8 mouse cellular contexts compared by ENCODE assay signal in the genomic region with DNA sequence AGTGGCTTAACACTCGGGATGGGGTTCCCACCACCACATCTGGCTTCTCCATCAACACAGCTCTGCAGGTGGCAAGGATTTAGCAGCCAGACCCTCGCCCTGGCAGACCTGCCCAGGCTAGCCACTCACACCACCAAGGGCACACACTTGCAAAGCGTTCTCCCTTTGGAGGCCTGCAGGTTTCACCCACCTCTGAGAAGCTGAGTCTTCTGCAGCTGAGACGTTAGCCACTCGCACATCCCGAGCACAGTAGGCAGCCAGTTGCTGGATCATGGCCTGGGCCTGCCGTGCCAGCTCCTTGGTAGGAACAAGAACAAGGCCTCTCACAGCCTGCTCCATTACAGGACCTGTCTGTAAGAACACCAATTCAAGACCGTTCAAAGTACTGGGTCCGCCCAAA. TPM values are rescaled to one million over a fixed set of nuclear protein-coding genes. Genes with fewer than 3 reads are reported as not detected.
A peak's percentile ranks its signal among the peaks of the same experiment; 100 is the strongest.
DNase-seq lines count a peak whose midpoint lies in the region; ATAC-seq and TF ChIP-seq lines count a peak whose summit lies in the region.

No protein-coding gene starts in this region.

- peak overlapping the region; percentile 98 for H3K4me3 ChIP-seq in lung, embryonic 14.5 days (ENCODE audit: low read depth, low read length)
- peak overlapping the region; percentile 75 for H3K4me3 ChIP-seq in embryonic fibroblast, embryonic 13.5 days (ENCODE audit: insufficient read depth, low read length)
- H3K4me3 ChIP-seq in intestine, postnatal 0 days (ENCODE audit: low read depth, low read length) = peak overlapping the region; percentile 89
- peak overlapping the region; percentile 73 for H3K4me3 ChIP-seq in neural tube, embryonic 14.5 days (ENCODE audit: low read depth, low read length)

- H3K4me1 ChIP-seq in lung, embryonic 14.5 days (ENCODE audit: insufficient read depth) = peaks cover 5% of the 10 kb centered on the region; the same call in 1 of the 2 replicates
- H3K4me1 ChIP-seq in embryonic fibroblast, embryonic 13.5 days (ENCODE audit: control insufficient read depth, insufficient read depth, low read length) = no peaks in the 10 kb centered on the region
- peaks cover 4% of the 10 kb centered on the region; the same call in 1 of the 2 replicates for H3K4me1 ChIP-seq in intestine, postnatal 0 days (replicated peaks; ENCODE audit: control insufficient read depth, insufficient read depth, low read length)
- peaks cover 8% of the 10 kb centered on the region for H3K4me1 ChIP-seq in neural tube, embryonic 14.5 days (ENCODE audit: control insufficient read depth, insufficient read depth, low read length)

- peak overlapping the region; percentile 83 for H3K9ac ChIP-seq in lung, embryonic 14.5 days
- H3K9ac ChIP-seq in intestine, postnatal 0 days (ENCODE audit: low read depth, low read length) = peak overlapping the region; percentile 81
- H3K9ac ChIP-seq in neural tube, embryonic 14.5 days (replicated peaks; ENCODE audit: low read depth, low read length) = peak overlapping the region; percentile 64

- no peaks in the 10 kb centered on the region for H3K27me3 ChIP-seq in lung, embryonic 14.5 days (ENCODE audit: insufficient read depth, low read length)
- H3K27me3 ChIP-seq in intestine, postnatal 0 days (replicated peaks; ENCODE audit: control insufficient read depth, insufficient read depth, low read length) = no peaks in the 10 kb centered on the region
- H3K27me3 ChIP-seq in neural tube, embryonic 14.5 days (ENCODE audit: control insufficient read depth, insufficient read depth, low read length) = no peaks in the 10 kb centered on the region

- H3K9me3 ChIP-seq in lung, embryonic 14.5 days (ENCODE audit: low read depth, low read length) = no peaks in the 10 kb centered on the region
- H3K9me3 ChIP-seq in intestine, postnatal 0 days (ENCODE audit: control insufficient read depth) = no peaks in the 10 kb centered on the region
- no peaks in the 10 kb centered on the region for H3K9me3 ChIP-seq in neural tube, embryonic 14.5 days (ENCODE audit: control insufficient read depth, low read length)

- TF ChIP-seq CTCF in lung, embryonic 14.5 days (IDR thresholded peaks at IDR 0.05; ENCODE audit: low read depth) = no peak
- no peak for TF ChIP-seq CTCF in embryonic fibroblast, embryonic 13.5 days (IDR thresholded peaks at IDR 0.05; ENCODE audit: borderline replicate concordance, insufficient read depth, low read length)
- no peak for TF ChIP-seq CTCF in intestine, postnatal 0 days (IDR thresholded peaks at IDR 0.05; ENCODE audit: low read depth)

- H3K4me2 ChIP-seq in lung, embryonic 14.5 days = peak overlapping the region; percentile 87
- peak overlapping the region; percentile 84 for H3K4me2 ChIP-seq in intestine, postnatal 0 days (replicated peaks; ENCODE audit: low read depth)
- H3K4me2 ChIP-seq in neural tube, embryonic 14.5 days (ENCODE audit: low read depth, low read length) = peak overlapping the region; percentile 90

- 63% methylated on average over 9 of the region's 9 CpGs for WGBS in lung, embryonic 14.5 days
- 60% methylated on average over 9 of the region's 9 CpGs for WGBS in intestine, postnatal 0 days
- WGBS in neural tube, embryonic 14.5 days = 73% methylated on average over 9 of the region's 9 CpGs

- TF ChIP-seq POLR2A in embryonic fibroblast, embryonic 13.5 days (IDR thresholded peaks at IDR 0.05; ENCODE audit: low read depth, low read length) = no peak

- no peak overlapping the region for H3K27ac ChIP-seq in lung, embryonic 14.5 days (ENCODE audit: low read depth)
- H3K27ac ChIP-seq in embryonic fibroblast, embryonic 13.5 days (ENCODE audit: insufficient read depth, low read length) = no peak overlapping the region
- H3K27ac ChIP-seq in intestine, postnatal 0 days (ENCODE audit: low read depth, low read length) = no peak overlapping the region
- H3K27ac ChIP-seq in neural tube, embryonic 14.5 days (ENCODE audit: low read depth, low read length) = no peak overlapping the region

- no peak for ATAC-seq in lung, embryonic 14.5 days (ENCODE audit: insufficient read depth)
- ATAC-seq in intestine, postnatal 0 days = no peak
- ATAC-seq in neural tube, embryonic 14.5 days (ENCODE audit: low read depth) = no peak

- peaks cover 61% of the 10 kb centered on the region for H3K36me3 ChIP-seq in lung, embryonic 14.5 days (ENCODE audit: insufficient read depth)
- H3K36me3 ChIP-seq in intestine, postnatal 0 days (ENCODE audit: control insufficient read depth, insufficient read depth) = peaks cover 55% of the 10 kb centered on the region
- peaks cover 55% of the 10 kb centered on the region for H3K36me3 ChIP-seq in neural tube, embryonic 14.5 days (ENCODE audit: control insufficient read depth, insufficient read depth, low read length)

- DNase-seq in lung, embryonic 14.5 days = no peak
- no peak for DNase-seq in lung, postnatal 25 days (ENCODE audit: low spot score)
- DNase-seq in gastrocnemius, adult 18-20 months (ENCODE audit: low spot score) = no peak
- no peak for DNase-seq in kidney, postnatal 25 days
- no peak for DNase-seq in adrenal gland, postnatal 36 days

RNA-seq across cellular contexts. Expression of a gene that starts 1.0 kb away (rescaled TPM):
- 102 and 106 TPM in 2 replicates for polyA plus RNA-seq in lung, embryonic 14.5 days (2014; fragmentation: Nextera tagmentation; extraction: Ambion mirVana)
- polyA plus RNA-seq in embryonic fibroblast, embryonic 13.5 days (2011; ENCODE audit: insufficient read length, low read depth, missing spikeins) = 38.5 and 39.4 TPM in 2 replicates
- polyA plus RNA-seq in intestine, postnatal 0 days (2015; fragmentation: Nextera tagmentation; extraction: Ambion mirVana) = 36.3 and 39.7 TPM in 2 replicates
- 75.2 and 78.3 TPM in 2 replicates for polyA plus RNA-seq in neural tube, embryonic 14.5 days (2014; fragmentation: Nextera tagmentation; extraction: Ambion mirVana)
- 10 to 100 TPM; 23.9 to 25.7 TPM for total RNA-seq in gastrocnemius, adult 18-20 months (2021)
- total RNA-seq in adrenal gland, postnatal 36 days (2021) = 10 to 100 TPM; 55.5 to 59.4 TPM

RNA-seq across cellular contexts. Expression of a gene that starts 8.0 kb away (rescaled TPM):
- polyA plus RNA-seq in lung, embryonic 14.5 days (2014; fragmentation: Nextera tagmentation; extraction: Ambion mirVana) = 79.2 and 91.0 TPM in 2 replicates
- polyA plus RNA-seq in embryonic fibroblast, embryonic 13.5 days (2011; ENCODE audit: insufficient read length, low read depth, missing spikeins) = 60.9 and 63.0 TPM in 2 replicates
- polyA plus RNA-seq in intestine, postnatal 0 days (2015; fragmentation: Nextera tagmentation; extraction: Ambion mirVana) = 198 and 203 TPM in 2 replicates
- 130 and 133 TPM in 2 replicates for polyA plus RNA-seq in neural tube, embryonic 14.5 days (2014; fragmentation: Nextera tagmentation; extraction: Ambion mirVana)
- 10 to 100 TPM; 65.8 to 66.8 TPM for total RNA-seq in gastrocnemius, adult 18-20 months (2021)
- 100 to 1,000 TPM; 105 to 114 TPM for total RNA-seq in adrenal gland, postnatal 36 days (2021)

RNA-seq across cellular contexts. Expression of a gene that starts 24.8 kb away (rescaled TPM):
- 105 TPM in 2 replicates for polyA plus RNA-seq in lung, embryonic 14.5 days (2014; fragmentation: Nextera tagmentation; extraction: Ambion mirVana)
- polyA plus RNA-seq in embryonic fibroblast, embryonic 13.5 days (2011; ENCODE audit: insufficient read length, low read depth, missing spikeins) = 75.8 and 89.6 TPM in 2 replicates
- polyA plus RNA-seq in intestine, postnatal 0 days (2015; fragmentation: Nextera tagmentation; extraction: Ambion mirVana) = 141 and 148 TPM in 2 replicates
- 115 and 131 TPM in 2 replicates for polyA plus RNA-seq in neural tube, embryonic 14.5 days (2014; fragmentation: Nextera tagmentation; extraction: Ambion mirVana)
- 100 to 1,000 TPM; 668 to 737 TPM for total RNA-seq in gastrocnemius, adult 18-20 months (2021)
- total RNA-seq in adrenal gland, postnatal 36 days (2021) = 100 to 1,000 TPM; 515 to 618 TPM

RNA-seq across cellular contexts. Expression of a gene that starts 36.7 kb away (rescaled TPM):
- polyA plus RNA-seq in lung, embryonic 14.5 days (2014; fragmentation: Nextera tagmentation; extraction: Ambion mirVana) = 0.04 TPM in 1 of 2 replicates, not detected in the other
- not detected in 2 replicates for polyA plus RNA-seq in embryonic fibroblast, embryonic 13.5 days (2011; ENCODE audit: insufficient read length, low read depth, missing spikeins)
- 70.7 and 75.4 TPM in 2 replicates for polyA plus RNA-seq in intestine, postnatal 0 days (2015; fragmentation: Nextera tagmentation; extraction: Ambion mirVana)
- 0.05 and 0.26 TPM in 2 replicates for polyA plus RNA-seq in neural tube, embryonic 14.5 days (2014; fragmentation: Nextera tagmentation; extraction: Ambion mirVana)
- under 1 TPM; 0.23 to 0.28 TPM for total RNA-seq in gastrocnemius, adult 18-20 months (2021)
- under 1 TPM; 0.07 TPM for total RNA-seq in adrenal gland, postnatal 36 days (2021)
